Mouse (Mus musculus) MEL (cell line): Measurements from ENCODE around the gene Rag2. TPM values are rescaled to one million over a fixed set of nuclear protein-coding genes. Genes with fewer than 3 reads are reported as not detected.

Experiments
- DNase-seq: peaks from one replicate; pipeline ENCODE4 v3.0.0; 2011; ENCODE audit warnings: low read depth, low spot score
- H3K27ac ChIP-seq: 2 replicates; pipeline ENCODE4 v1.5.1; 2012; ENCODE audit warnings: low read depth, mild to moderate bottlenecking, control low read depth, low read length, moderate library complexity; ENCODE audit not compliant: control insufficient read depth
- H3K27me3 ChIP-seq, 2 experiments: fragments of 150-350 bp in 1 of 2; sonication (generic) in 1 of 2; 2 replicates each; pipeline ENCODE4 v1.6.1; 2012; ENCODE audit warnings: low read length in 2 of 2, mild to moderate bottlenecking in 2 of 2, improper control_type of control experiment in 1 of 2, moderate library complexity in 1 of 2; ENCODE audit not compliant: insufficient read depth in 2 of 2, control insufficient read depth in 1 of 2
- H3K36me3 ChIP-seq, 2 experiments: 2 replicates each; pipeline ENCODE4 v1.6.1; 2012 to 2014; ENCODE audit warnings: low read length in 2 of 2, improper control_type of control experiment in 1 of 2, inconsistent platforms in 1 of 2, mild to moderate bottlenecking in 1 of 2; ENCODE audit not compliant: insufficient read depth in 2 of 2, control insufficient read depth in 1 of 2
- H3K4me1 ChIP-seq, 2 experiments: fragments of 150-350 bp in 1 of 2; sonication (generic) in 1 of 2; 2 replicates each; pipeline ENCODE4 v1.6.1; 2012; ENCODE audit warnings: low read length in 2 of 2, improper control_type of control experiment in 1 of 2, mild to moderate bottlenecking in 1 of 2; ENCODE audit not compliant: insufficient read depth in 2 of 2, control insufficient read depth in 1 of 2
- H3K4me3 ChIP-seq, 2 experiments: fragments of 150-350 bp in 1 of 2; sonication (generic) in 1 of 2; 2 replicates each; pipeline ENCODE4 v1.5.1; 2012; ENCODE audit warnings: low read depth in 2 of 2, low read length in 2 of 2, mild to moderate bottlenecking in 2 of 2, moderate library complexity in 2 of 2, control low read depth in 1 of 2, improper control_type of control experiment in 1 of 2; ENCODE audit not compliant: control insufficient read depth in 1 of 2, insufficient read depth in 1 of 2
- H3K79me2 ChIP-seq: 2 replicates; pipeline ENCODE4 v1.6.1; 2012; ENCODE audit warnings: mild to moderate bottlenecking, low read length, moderate library complexity; ENCODE audit not compliant: control insufficient read depth, poor library complexity, insufficient read depth
- H3K9ac ChIP-seq: 2 replicates; pipeline ENCODE4 v1.6.1; 2012; ENCODE audit warnings: low read depth, mild to moderate bottlenecking, control low read depth, low read length, moderate library complexity; ENCODE audit not compliant: control insufficient read depth, poor library complexity, severe bottlenecking
- H3K9me3 ChIP-seq: fragments of 150-350 bp; sonication (generic); replicated peaks from 2 replicates; pipeline ENCODE4 v1.6.1; 2012; ENCODE audit warnings: mild to moderate bottlenecking, low read length, improper control_type of control experiment, moderate library complexity; ENCODE audit not compliant: insufficient read depth
- CTCF ChIP-seq, 3 experiments: IDR thresholded peaks in 2 of 3; conservative IDR thresholded peaks in 1 of 3; 2 replicates each; pipeline ENCODE4 v1.5.1; 2011 to 2012; ENCODE audit warnings: low read length in 3 of 3, low read depth in 2 of 3, mild to moderate bottlenecking in 2 of 3, improper control_type of control experiment in 1 of 3, inconsistent platforms in 1 of 3, mixed read lengths in 1 of 3, moderate library complexity in 1 of 3; ENCODE audit not compliant: control insufficient read depth in 1 of 3, insufficient read depth in 1 of 3, poor library complexity in 1 of 3, severe bottlenecking in 1 of 3
- E2F4 ChIP-seq: IDR thresholded peaks from 2 replicates; pipeline ENCODE4 v1.6.1; 2011; ENCODE audit warnings: low read depth, low read length, improper control_type of control experiment, borderline replicate concordance
- ELF1 ChIP-seq: IDR thresholded peaks from 2 replicates; pipeline ENCODE4 v1.6.1; 2014; ENCODE audit warnings: low read depth, mild to moderate bottlenecking, inconsistent platforms, low read length, improper control_type of control experiment, moderate library complexity
- EP300 ChIP-seq, 2 experiments: IDR thresholded peaks; 2 replicates each; pipeline ENCODE4 v1.6.1; 2011; ENCODE audit warnings: improper control_type of control experiment in 2 of 2, low read length in 2 of 2, low read depth in 1 of 2, mild to moderate bottlenecking in 1 of 2
- ETS1 ChIP-seq: IDR thresholded peaks from 2 replicates; pipeline ENCODE4 v1.6.1; 2012; ENCODE audit warnings: low read depth, mild to moderate bottlenecking, inconsistent platforms, low read length, improper control_type of control experiment, moderate library complexity
- GABPA ChIP-seq: IDR thresholded peaks from 2 replicates; pipeline ENCODE4 v1.6.1; 2012; ENCODE audit warnings: low read depth, mild to moderate bottlenecking, inconsistent platforms, low read length, improper control_type of control experiment, moderate library complexity
- GATA1 ChIP-seq: IDR thresholded peaks from 2 replicates; pipeline ENCODE4 v1.6.1; 2011; ENCODE audit warnings: low read depth, low read length, improper control_type of control experiment
- JUND ChIP-seq: IDR thresholded peaks from 2 replicates; pipeline ENCODE4 v1.6.1; 2011; ENCODE audit warnings: low read depth, mild to moderate bottlenecking, improper control_type of control experiment, low read length
- KAT2A ChIP-seq: conservative IDR thresholded peaks from 2 replicates; pipeline ENCODE4 v1.6.1; 2012; ENCODE audit warnings: low read depth, low read length, improper control_type of control experiment, inconsistent platforms
- MAFK ChIP-seq: IDR thresholded peaks from 2 replicates; pipeline ENCODE4 v1.6.1; 2011; ENCODE audit warnings: low read depth, mild to moderate bottlenecking, low read length, improper control_type of control experiment, borderline replicate concordance
- MAX ChIP-seq: IDR thresholded peaks from 2 replicates; pipeline ENCODE4 v1.6.1; 2011; ENCODE audit warnings: low read length, improper control_type of control experiment
- MEF2A ChIP-seq: IDR thresholded peaks from 2 replicates; pipeline ENCODE4 v1.6.1; 2014; ENCODE audit warnings: low read depth, mild to moderate bottlenecking, inconsistent platforms, low read length, improper control_type of control experiment; ENCODE audit not compliant: poor library complexity, insufficient replicate concordance, severe bottlenecking; ENCODE audit errors: extremely low read depth
- MYC ChIP-seq: IDR thresholded peaks from 2 replicates; pipeline ENCODE4 v1.6.1; 2011; ENCODE audit warnings: low read depth, mild to moderate bottlenecking, low read length, improper control_type of control experiment, moderate library complexity
- POLR2A ChIP-seq, 2 experiments: IDR thresholded peaks; 2 replicates each; pipeline ENCODE4 v1.6.1; 2011 to 2012; ENCODE audit warnings: low read length in 2 of 2, mild to moderate bottlenecking in 2 of 2, control low read depth in 1 of 2, improper control_type of control experiment in 1 of 2, low read depth in 1 of 2, moderate library complexity in 1 of 2; ENCODE audit not compliant: control insufficient read depth in 1 of 2, insufficient read depth in 1 of 2, poor library complexity in 1 of 2
- POLR2AphosphoS2 ChIP-seq: IDR thresholded peaks from 2 replicates; pipeline ENCODE4 v1.6.1; 2011; ENCODE audit warnings: low read length, improper control_type of control experiment
- POLR2AphosphoS5 ChIP-seq: IDR thresholded peaks from 2 replicates; pipeline ENCODE4 v1.6.1; 2012; ENCODE audit warnings: low read depth, borderline replicate concordance, mild to moderate bottlenecking, inconsistent platforms, low read length, moderate library complexity, mixed read lengths
- SIN3A ChIP-seq: IDR thresholded peaks from 2 replicates; pipeline ENCODE4 v1.6.1; 2012; ENCODE audit warnings: low read length, improper control_type of control experiment, inconsistent platforms
- TCF12 ChIP-seq: IDR thresholded peaks from 2 replicates; pipeline ENCODE4 v1.6.1; 2014; ENCODE audit warnings: low read depth, mild to moderate bottlenecking, inconsistent platforms, low read length, improper control_type of control experiment, moderate library complexity
- USF1 ChIP-seq: IDR thresholded peaks from 2 replicates; pipeline ENCODE4 v1.6.1; 2014; ENCODE audit warnings: low read depth, mild to moderate bottlenecking, inconsistent platforms, low read length, improper control_type of control experiment, moderate library complexity
- ZC3H11A ChIP-seq: IDR thresholded peaks from 2 replicates; pipeline ENCODE4 v1.6.1; 2012; ENCODE audit warnings: low read depth, mild to moderate bottlenecking, inconsistent platforms, low read length, improper control_type of control experiment
- ZKSCAN1 ChIP-seq: IDR thresholded peaks from 2 replicates; pipeline ENCODE4 v1.6.1; 2012; ENCODE audit warnings: low read depth, mild to moderate bottlenecking, inconsistent platforms, low read length, improper control_type of control experiment, moderate library complexity
- polyA plus RNA-seq, 2 experiments: library from polyadenylated mRNA; stranded (reverse) in 1 of 2; unstranded in 1 of 2; fragments of >175 nt in 1 of 2; fragments of >200 nt in 1 of 2; gene quantifications; 2 replicates each; pipeline versions ENCODE4 v1.2.1 to v1.2.4; 2012; ENCODE audit warnings: low replicate concordance in 2 of 2, low read depth in 1 of 2; ENCODE audit not compliant: insufficient read length in 2 of 2, insufficient read depth in 1 of 2, missing spikeins in 1 of 2
- total RNA-seq: library from RNA; depleted of rRNA; stranded (reverse); fragments of 300-350 nt; gene quantifications from 2 replicates; pipeline ENCODE4 v1.2.3, GENCODE M21; 2012

The Rag2 gene
- total and polyA plus RNA-seq, 3 experiments = not detected

GRCm38 (mm10) chr2:101650446-101650845 is 25.9 kb downstream of the Rag2 start:
- TF ChIP-seq EP300 (IDR thresholded peaks at IDR 0.05; ENCODE audit: low read depth in 1 of 2, low read length in 2 of 2) (no peak), MEF2A (no peak), KAT2A (no peak), SIN3A (no peak), USF1 (no peak), POLR2AphosphoS5 (no peak), ZKSCAN1 (no peak), ZC3H11A (no peak), POLR2A (IDR thresholded peaks at IDR 0.05; ENCODE audit: control insufficient read depth in 1 of 2, insufficient read depth in 1 of 2, low read depth in 1 of 2, low read length in 2 of 2, poor library complexity in 1 of 2) (no peak), MAX (no peak), MYC (no peak), MAFK (no peak), ELF1 (no peak), CTCF (IDR thresholded peaks at IDR 0.05 in 2 of 3, conservative IDR thresholded peaks at IDR 0.05 in 1 of 3; ENCODE audit: control insufficient read depth in 1 of 3, insufficient read depth in 1 of 3, low read depth in 2 of 3, low read length in 3 of 3, poor library complexity in 1 of 3, severe bottlenecking in 1 of 3) (no peak), POLR2AphosphoS2 (no peak), E2F4 (no peak)
- H3K9ac ChIP-seq = no peak overlapping the region
- peaks cover 1% of the 10 kb centered on the region in 2 experiments; a peak in 2 of 4 replicates for H3K27me3 ChIP-seq
- H3K9me3 ChIP-seq = no peaks in the 10 kb centered on the region
- H3K79me2 ChIP-seq = no peaks in the 10 kb centered on the region
- H3K36me3 ChIP-seq = 0 out of 4 replicates have a peak, but pooled peaks cover 0 to 2% of the 10 kb centered on the region in 2 experiments
- no peak for DNase-seq
- peaks cover 0 to 4% of the 10 kb centered on the region in 2 experiments; a peak in 1 of 4 replicates for H3K4me1 ChIP-seq
- H3K4me3 ChIP-seq = no peak overlapping the region
- no peak overlapping the region for H3K27ac ChIP-seq

GRCm38 (mm10) chr2:101652204-101652920 is 27.8 kb downstream of the Rag2 start:
- H3K27ac ChIP-seq = no peak overlapping the region
- H3K9ac ChIP-seq = peak overlapping the region; percentile 33; the same call in 1 of the 2 replicates
- peaks cover 0 to 4% of the 10 kb centered on the region in 2 experiments; a peak in 1 of 4 replicates for H3K4me1 ChIP-seq
- H3K4me3 ChIP-seq = peak overlapping the region; percentile 36 to 59
- peak; percentile 30 for DNase-seq
- TF ChIP-seq GATA1 = 0 out of 2 replicates have a peak, but pooled peaks have one; percentile 42
- peak; percentile 71; the same call in 1 of the 2 replicates for TF ChIP-seq JUND
- 0 out of 2 replicates have a peak, but pooled peaks have one; percentile 9 for TF ChIP-seq ETS1
- peak; percentile 49; the same call in 1 of the 2 replicates for TF ChIP-seq TCF12
- TF ChIP-seq EP300 (IDR thresholded peaks at IDR 0.05; ENCODE audit: low read depth in 1 of 2, low read length in 2 of 2) = peak in 1 of 2 experiments; percentile 48; a peak in 1 of 4 replicates
- TF ChIP-seq E2F4 = no peak
- TF ChIP-seq MAFK = no peak
- TF ChIP-seq GABPA = no peak
- peaks cover 0 to 1% of the 10 kb centered on the region in 2 experiments; a peak in 1 of 4 replicates for H3K27me3 ChIP-seq
- H3K79me2 ChIP-seq = no peaks in the 10 kb centered on the region
- 0 out of 4 replicates have a peak, but pooled peaks cover 0 to 2% of the 10 kb centered on the region in 2 experiments for H3K36me3 ChIP-seq
- H3K9me3 ChIP-seq = no peaks in the 10 kb centered on the region
